Mouse (Mus musculus): ENCODE data around the gene Obscn.

DNA sequence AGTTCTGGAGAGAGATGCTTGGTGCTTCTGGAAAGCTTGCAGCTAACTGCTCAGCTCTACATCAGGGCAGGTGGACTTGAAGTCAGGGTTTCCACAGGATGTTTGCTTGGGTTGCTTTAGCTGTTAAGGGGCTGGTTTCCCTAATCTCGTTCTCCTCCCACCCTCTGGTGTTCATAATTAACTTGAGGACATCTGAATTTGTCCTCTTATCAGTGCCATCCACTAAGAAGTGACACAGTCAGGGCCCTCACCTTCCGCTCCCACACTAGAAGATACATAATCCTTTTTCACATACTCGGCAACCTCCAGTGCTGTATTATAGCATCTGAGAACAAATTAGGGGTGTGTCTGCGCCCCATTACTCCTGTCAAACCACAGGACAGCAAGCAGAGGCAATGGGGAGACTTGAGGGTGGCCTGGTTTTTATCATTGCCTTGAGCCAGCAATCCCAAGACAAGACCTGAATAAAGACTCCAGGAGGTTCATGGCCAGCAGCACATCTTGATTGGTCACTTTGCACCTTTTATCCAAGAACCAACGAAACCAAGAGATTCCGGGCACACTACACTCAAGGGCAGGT lies 143.0 kb downstream of the Obscn start:
- TF ChIP-seq EP300 (IDR thresholded peaks at IDR 0.05; ENCODE audit: low read depth) (no peak), CTCF (IDR thresholded peaks at IDR 0.05; ENCODE audit: low read depth) (no peak)

Data from heart, postnatal 0 days (tissue).